Mouse (Mus musculus) left cerebral cortex, postnatal 10 days (tissue): ENCODE measurements at regions not wholly inside any gene's neighbourhood (a gene's known extent, or its start where the extent isn't known, plus 50 kb on each side); places are given as distances from the start of the nearest gene placed in this dataset.
A peak's percentile ranks its signal among the peaks of the same experiment; 100 is the strongest.

Experiments used
- DNase-seq, 2 experiments: peaks; one replicate each; pipeline ENCODE4 v3.0.0; 2021 to 2022; ENCODE audit warnings: low spot score in 2 of 2, mixed read lengths in 1 of 2; ENCODE audit errors: extremely low spot score in 1 of 2
- intact Hi-C: fragments of 180-260 bp; cut with DNase I; formaldehyde crosslinking; loops from one replicate; pipeline ENCODE4 v1.15.1; 2025

GRCm38 (mm10) chr1:90668787-90669186 is 66.0 kb downstream of the Cops8 start:
- no peak for DNase-seq
- intact Hi-C loops = no loop called here

- intact Hi-C loops = no loop called here
- no peak for DNase-seq
Observed at GRCm38 (mm10) chr1:90669237-90669636, 66.5 kb downstream of the Cops8 start.

GRCm38 (mm10) chr1:90670346-90670745 is 67.6 kb downstream of the Cops8 start:
- intact Hi-C loops = no loop called here
- DNase-seq = no peak

- DNase-seq = no peak
- intact Hi-C loops = no loop called here
Observed at GRCm38 (mm10) chr1:90673751-90674150, 71.0 kb downstream of the Cops8 start.

GRCm38 (mm10) chr1:90676192-90677006 is 73.6 kb downstream of the Cops8 start:
- intact Hi-C loops = no loop called here
- DNase-seq = peak in 1 of 2 experiments; percentile 71

GRCm38 (mm10) chr1:90677188-90677587 is 74.4 kb downstream of the Cops8 start:
- intact Hi-C loops = no loop called here

GRCm38 (mm10) chr1:90677651-90678201 is 74.9 kb downstream of the Cops8 start:
- intact Hi-C loops = no loop called here
- DNase-seq = no peak

More at GRCm38 (mm10) chr1:90677188-90677587, 74.4 kb downstream of the Cops8 start:
- DNase-seq = no peak

GRCm38 (mm10) chr1:90678416-90678815 is 75.6 kb downstream of the Cops8 start:
- DNase-seq = no peak
- intact Hi-C loops = no loop called here

GRCm38 (mm10) chr1:90688086-90688485 is 85.3 kb downstream of the Cops8 start:
- intact Hi-C loops = no loop called here
- DNase-seq = no peak

- intact Hi-C loops = no loop called here
- DNase-seq = peak; percentile 23 to 44
Observed at GRCm38 (mm10) chr1:90690591-90691116, 87.9 kb downstream of the Cops8 start.

GRCm38 (mm10) chr1:90691157-90691594 is 88.4 kb downstream of the Cops8 start:
- intact Hi-C loops = no loop called here
- DNase-seq = peak in 1 of 2 experiments; percentile 33

GRCm38 (mm10) chr1:90692851-90693250 is 90.1 kb downstream of the Cops8 start:
- DNase-seq = no peak
- intact Hi-C loops = no loop called here

- intact Hi-C loops = no loop called here
- no peak for DNase-seq
Observed at GRCm38 (mm10) chr1:90694761-90695160, 92.0 kb downstream of the Cops8 start.

- no peak for DNase-seq
- intact Hi-C loops = no loop called here
Observed at GRCm38 (mm10) chr1:90695166-90695749, 92.5 kb downstream of the Cops8 start.

- DNase-seq = no peak
- intact Hi-C loops = no loop called here
Observed at GRCm38 (mm10) chr1:90696000-90696399, 93.2 kb downstream of the Cops8 start.

GRCm38 (mm10) chr1:90697056-90697596 is 94.3 kb downstream of the Cops8 start:
- intact Hi-C loops = no loop called here
- no peak for DNase-seq

- no peak for DNase-seq
- intact Hi-C loops = no loop called here
Observed at GRCm38 (mm10) chr1:90698618-90699017, 95.8 kb downstream of the Cops8 start.

GRCm38 (mm10) chr1:90701756-90702155 is 99.0 kb downstream of the Cops8 start:
- DNase-seq = no peak
- intact Hi-C loops = no loop called here

- intact Hi-C loops = no loop called here
- no peak for DNase-seq
Observed at GRCm38 (mm10) chr1:90706391-90706790, 103.6 kb downstream of the Cops8 start.

GRCm38 (mm10) chr1:90709761-90710160 is 107.0 kb downstream of the Cops8 start:
- DNase-seq = no peak
- intact Hi-C loops = no loop called here
